Mouse (Mus musculus): Measurements from ENCODE around the gene Mansc1. TPM values are rescaled to one million over a fixed set of nuclear protein-coding genes. Genes with fewer than 3 reads are reported as not detected.

The Mansc1 gene
- polyA plus RNA-seq, 1 experiment from 2014 or later, result 1.6 TPM

DNA sequence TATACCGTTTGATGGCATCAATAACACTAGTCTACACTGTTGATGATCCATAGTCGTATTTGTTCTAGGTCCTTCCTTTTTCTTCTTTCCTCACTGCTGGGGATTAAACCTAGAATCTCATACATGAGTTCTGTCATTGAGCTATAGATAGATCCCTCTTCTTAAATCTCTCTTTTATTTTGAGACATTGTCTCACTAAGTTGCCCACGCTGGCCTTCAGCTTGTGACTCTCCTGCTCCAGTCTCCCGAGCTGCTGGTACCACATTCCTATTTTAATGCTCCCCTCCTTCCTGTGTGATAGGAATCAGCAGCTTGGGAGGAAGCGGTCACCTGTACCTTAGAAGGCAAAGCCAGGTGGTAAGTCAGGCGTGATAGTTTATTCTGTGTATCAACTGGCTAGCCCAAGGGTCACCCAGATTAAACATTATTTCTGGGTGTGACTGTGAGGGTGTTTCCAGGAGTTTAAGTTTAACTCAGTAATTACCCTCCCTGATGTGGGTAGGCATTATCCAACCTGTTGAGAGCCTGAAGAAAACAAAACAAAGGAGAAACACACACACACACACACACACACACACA lies 34.5 kb downstream of the Mansc1 start:
- Histone ChIP-seq H3K4me3 (ENCODE audit: low read depth, low read length) (no peak overlapping the region), H3K4me1 (ENCODE audit: insufficient read depth) (peaks cover 14% of the 10 kb centered on the region), H3K27ac (ENCODE audit: low read depth) (peak overlapping the region; percentile 52; the same call in 1 of the 2 replicates), H3K4me2 (ENCODE audit: low read depth, low read length) (no peak overlapping the region), H3K36me3 (replicated peaks; ENCODE audit: insufficient read depth, low read length) (no peaks in the 10 kb centered on the region), H3K9ac (replicated peaks) (no peak overlapping the region), H3K9me3 (ENCODE audit: low read length) (no peaks in the 10 kb centered on the region), H3K27me3 (ENCODE audit: insufficient read depth, low read length) (no peaks in the 10 kb centered on the region)
- DNase-seq (no peak), ATAC-seq (peak; percentile 19; the same call in 1 of the 2 replicates)
- 61% methylated on average over 6 of the region's 6 CpGs for WGBS (ENCODE audit: insufficient replicate concordance)
- TF ChIP-seq EP300 (IDR thresholded peaks at IDR 0.05; ENCODE audit: low read depth), result no peak
- TF ChIP-seq CTCF (IDR thresholded peaks at IDR 0.05; ENCODE audit: low read depth), result no peak

DNA sequence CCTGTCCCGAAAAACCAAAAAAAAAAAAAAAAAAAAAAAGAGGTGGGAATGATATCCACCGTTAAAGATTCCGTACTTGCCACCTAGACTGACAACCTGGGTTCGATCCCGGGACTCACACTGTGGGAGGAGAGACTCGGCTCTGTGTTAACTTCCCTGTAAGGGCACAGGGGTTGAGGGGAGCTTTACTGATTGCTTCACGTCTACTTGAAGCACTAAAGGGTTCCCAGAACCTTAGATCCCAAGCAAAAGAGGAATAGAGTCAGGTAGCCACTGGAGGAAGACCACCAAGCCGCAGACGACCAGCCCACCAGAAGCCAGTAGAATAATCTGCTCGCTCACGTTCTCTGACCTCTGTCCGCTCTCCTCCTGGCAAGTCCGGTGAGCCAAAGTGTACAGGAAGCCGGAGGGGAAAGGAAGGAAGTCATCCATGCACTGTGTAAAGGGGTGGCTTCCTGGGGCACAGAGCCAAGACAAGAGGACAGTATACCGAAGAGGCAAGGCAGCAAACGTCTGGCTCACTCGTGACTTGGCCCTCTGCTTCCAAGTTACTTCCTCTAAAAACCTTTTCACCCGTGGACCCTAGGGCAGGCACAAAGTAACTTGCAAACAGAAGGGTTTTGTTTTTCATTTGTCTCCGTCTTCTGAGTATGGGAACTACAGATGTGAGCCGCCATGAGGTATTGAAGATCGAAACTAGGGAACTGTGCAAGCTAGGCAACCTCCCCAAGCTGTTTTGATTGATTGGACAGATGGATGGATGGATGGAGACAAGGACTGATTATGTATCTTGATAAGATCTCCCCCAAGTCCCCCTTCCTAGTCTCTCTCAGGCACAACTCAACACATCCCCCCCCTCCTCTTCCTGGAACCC lies 37.5 kb downstream of the Mansc1 start:
- TF ChIP-seq EP300 (IDR thresholded peaks at IDR 0.05; ENCODE audit: low read depth) (no peak; the same call in 1 of the 2 replicates), CTCF (IDR thresholded peaks at IDR 0.05; ENCODE audit: low read depth) (no peak)
- Histone ChIP-seq H3K9ac (replicated peaks) (no peak overlapping the region), H3K4me3 (ENCODE audit: low read depth, low read length) (0 out of 2 replicates have a peak overlapping the region, but pooled peaks have one; percentile 4), H3K36me3 (replicated peaks; ENCODE audit: insufficient read depth, low read length) (no peaks in the 10 kb centered on the region), H3K4me2 (ENCODE audit: low read depth, low read length) (peak overlapping the region; percentile 54), H3K4me1 (ENCODE audit: insufficient read depth) (peaks cover 10% of the 10 kb centered on the region), H3K27ac (ENCODE audit: low read depth) (no peak overlapping the region), H3K9me3 (ENCODE audit: low read length) (no peaks in the 10 kb centered on the region), H3K27me3 (ENCODE audit: insufficient read depth, low read length) (no peaks in the 10 kb centered on the region)
- 29% methylated on average over 21 of the region's 21 CpGs for WGBS (ENCODE audit: insufficient replicate concordance)
- DNase-seq (peak; percentile 31), ATAC-seq (peak; percentile 57)

GRCm38 (mm10) chr6:134591614-134592013 lies 40.7 kb downstream of the Mansc1 start:
- Histone ChIP-seq H3K4me3 (ENCODE audit: low read depth, low read length) (no peak overlapping the region), H3K27ac (ENCODE audit: low read depth) (no peak overlapping the region), H3K9ac (replicated peaks) (no peak overlapping the region), H3K4me1 (ENCODE audit: insufficient read depth) (peaks cover 7% of the 10 kb centered on the region), H3K4me2 (ENCODE audit: low read depth, low read length) (no peak overlapping the region), H3K27me3 (ENCODE audit: insufficient read depth, low read length) (no peaks in the 10 kb centered on the region), H3K36me3 (replicated peaks; ENCODE audit: insufficient read depth, low read length) (no peaks in the 10 kb centered on the region), H3K9me3 (ENCODE audit: low read length) (no peaks in the 10 kb centered on the region)
- ATAC-seq, result no peak
- DNase-seq, result no peak
- no peak for TF ChIP-seq CTCF (IDR thresholded peaks at IDR 0.05; ENCODE audit: low read depth)
- no peak for TF ChIP-seq EP300 (IDR thresholded peaks at IDR 0.05; ENCODE audit: low read depth)
- WGBS (ENCODE audit: insufficient replicate concordance), result 67% methylated on average over 2 of the region's 2 CpGs

DNA sequence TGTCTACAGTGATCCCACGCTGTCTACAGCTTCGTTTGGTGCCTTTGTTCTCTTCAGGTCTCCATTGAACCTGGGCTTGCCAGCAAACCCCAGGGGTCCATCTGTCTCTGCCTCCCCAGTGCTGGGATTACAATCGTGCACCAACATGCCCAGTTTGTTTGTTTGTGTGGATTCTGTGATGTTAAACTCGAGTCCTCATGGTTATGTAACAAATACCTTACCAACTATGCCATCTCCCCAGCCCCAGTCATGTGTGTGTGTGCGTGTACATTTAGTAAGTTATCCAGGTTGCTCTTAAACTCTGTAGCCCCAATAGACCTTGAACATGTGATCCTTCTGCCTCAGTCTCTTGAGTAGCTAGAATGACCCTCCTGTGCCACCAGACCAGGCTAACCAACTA lies 46.0 kb downstream of the Mansc1 start:
- 0 out of 2 replicates have a peak, but pooled peaks cover 2% of the 10 kb centered on the region for H3K9me3 ChIP-seq (ENCODE audit: low read length)
- no peak for ATAC-seq

DNA sequence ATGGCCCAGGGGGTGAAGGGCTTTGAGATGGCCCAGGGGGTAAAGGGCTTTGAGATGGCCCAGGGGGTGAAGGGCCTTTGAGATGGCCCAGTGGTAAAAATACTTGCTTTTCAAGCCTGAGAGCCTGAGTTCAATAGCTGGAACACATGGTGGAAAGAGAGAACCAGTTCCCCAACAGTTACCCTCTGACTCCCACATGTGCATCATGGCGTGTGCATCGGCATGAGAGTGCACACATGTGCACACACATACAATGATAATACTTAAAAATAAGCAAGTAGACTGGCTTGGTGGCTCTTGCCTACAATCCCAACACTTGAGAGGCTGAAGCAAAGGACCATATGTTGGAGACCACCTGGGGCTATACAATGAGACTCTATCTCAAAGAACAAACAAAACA lies 47.7 kb downstream of the Mansc1 start:
- no peak for ATAC-seq
- Histone ChIP-seq H3K4me2 (ENCODE audit: low read depth, low read length) (no peak overlapping the region), H3K9me3 (ENCODE audit: low read length) (0 out of 2 replicates have a peak, but pooled peaks cover 2% of the 10 kb centered on the region), H3K27me3 (ENCODE audit: insufficient read depth, low read length) (no peaks in the 10 kb centered on the region), H3K9ac (replicated peaks) (no peak overlapping the region), H3K4me3 (ENCODE audit: low read depth, low read length) (no peak overlapping the region), H3K36me3 (replicated peaks; ENCODE audit: insufficient read depth, low read length) (no peaks in the 10 kb centered on the region), H3K27ac (ENCODE audit: low read depth) (no peak overlapping the region), H3K4me1 (ENCODE audit: insufficient read depth) (no peaks in the 10 kb centered on the region)
- 95% methylated on average over 2 of the region's 2 CpGs for WGBS (ENCODE audit: insufficient replicate concordance)
- no peak for TF ChIP-seq CTCF (IDR thresholded peaks at IDR 0.05; ENCODE audit: low read depth)
- no peak for TF ChIP-seq EP300 (IDR thresholded peaks at IDR 0.05; ENCODE audit: low read depth)
- no peak for DNase-seq

More for the DNA sequence above, 46.0 kb downstream of the Mansc1 start:
- Histone ChIP-seq H3K9ac (replicated peaks) (no peak overlapping the region), H3K27ac (ENCODE audit: low read depth) (no peak overlapping the region), H3K4me2 (ENCODE audit: low read depth, low read length) (no peak overlapping the region), H3K27me3 (ENCODE audit: insufficient read depth, low read length) (no peaks in the 10 kb centered on the region), H3K4me3 (ENCODE audit: low read depth, low read length) (no peak overlapping the region), H3K4me1 (ENCODE audit: insufficient read depth) (no peaks in the 10 kb centered on the region), H3K36me3 (replicated peaks; ENCODE audit: insufficient read depth, low read length) (no peaks in the 10 kb centered on the region)
- DNase-seq, result no peak
- TF ChIP-seq EP300 (IDR thresholded peaks at IDR 0.05; ENCODE audit: low read depth) (no peak), CTCF (IDR thresholded peaks at IDR 0.05; ENCODE audit: low read depth) (no peak)
- WGBS (ENCODE audit: insufficient replicate concordance), result 78% methylated on average over 5 of the region's 5 CpGs

GRCm38 (mm10) chr6:134582110-134582509 lies 50.2 kb downstream of the Mansc1 start:
- Histone ChIP-seq H3K27me3 (ENCODE audit: insufficient read depth, low read length) (no peaks in the 10 kb centered on the region), H3K4me2 (ENCODE audit: low read depth, low read length) (no peak overlapping the region), H3K27ac (ENCODE audit: low read depth) (no peak overlapping the region), H3K9me3 (ENCODE audit: low read length) (0 out of 2 replicates have a peak, but pooled peaks cover 2% of the 10 kb centered on the region), H3K4me3 (ENCODE audit: low read depth, low read length) (no peak overlapping the region), H3K9ac (replicated peaks) (no peak overlapping the region), H3K4me1 (ENCODE audit: insufficient read depth) (no peaks in the 10 kb centered on the region), H3K36me3 (replicated peaks; ENCODE audit: insufficient read depth, low read length) (no peaks in the 10 kb centered on the region)
- no peak for ATAC-seq
- WGBS (ENCODE audit: insufficient replicate concordance), result 84% methylated on average over 5 of the region's 5 CpGs
- TF ChIP-seq CTCF (IDR thresholded peaks at IDR 0.05; ENCODE audit: low read depth), result no peak
- no peak for TF ChIP-seq EP300 (IDR thresholded peaks at IDR 0.05; ENCODE audit: low read depth)
- DNase-seq, result no peak
